ENCODE assay signal across 31 mouse cellular contexts in the genomic region with DNA sequence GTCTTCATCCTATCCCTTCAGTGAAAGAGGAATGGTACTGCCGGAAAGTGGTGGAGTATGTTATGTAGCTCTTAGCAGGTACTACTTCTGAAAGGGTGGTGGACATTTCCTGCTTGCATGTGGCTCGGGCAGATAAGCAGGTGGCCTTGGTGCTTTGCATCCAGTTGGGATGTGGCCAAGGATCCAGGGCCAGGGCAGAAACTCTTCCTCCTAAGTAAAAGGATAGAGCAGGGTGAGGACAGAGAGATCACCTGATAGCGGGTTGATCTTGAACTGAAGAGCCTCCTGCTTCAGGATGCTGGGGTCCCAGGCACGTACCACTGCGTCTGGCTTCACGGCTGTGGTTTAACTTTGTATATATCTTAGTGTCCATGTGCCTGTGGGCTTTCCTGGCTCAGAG. TPM values are rescaled to one million over a fixed set of nuclear protein-coding genes. Genes with fewer than 3 reads are reported as not detected.
DNase-seq lines count a peak whose midpoint lies in the region; ATAC-seq lines count a peak whose summit lies in the region.
"Had no signal": no experiment of that assay in that cellular context is flagged by ENCODE, and none has a peak within 500 bp of the region (broad histone marks: within the 10 kb centered on the region; RNA-seq: fewer than 3 reads in every experiment).

No protein-coding gene starts in this region.

- no peaks in the 10 kb centered on the region for H3K4me1 ChIP-seq in forebrain, embryonic 11.5 days (replicated peaks; ENCODE audit: control insufficient read depth, insufficient read depth, low read length)
- H3K4me1 ChIP-seq in forebrain, embryonic 12.5 days: peaks cover 3% of the 10 kb centered on the region; the same call in 1 of the 2 replicates
- peaks cover 58 to 86% of the 10 kb centered on the region in 2 experiments for H3K4me1 ChIP-seq in heart, embryonic 14.5 days (ENCODE audit: control insufficient read depth in 2 of 2, insufficient read depth in 2 of 2, low read length in 2 of 2)
- H3K4me1 ChIP-seq: midbrain, embryonic 12.5 days had no signal

- no peak overlapping the region for H3K9ac ChIP-seq in forebrain, embryonic 11.5 days (ENCODE audit: low read length)
- no peak overlapping the region for H3K9ac ChIP-seq in forebrain, embryonic 12.5 days
- H3K9ac ChIP-seq in heart, embryonic 14.5 days (ENCODE audit: low read length): peak overlapping the region; percentile 61; the same call in 1 of the 2 replicates
- H3K9ac ChIP-seq: hindbrain, embryonic 13.5 days; limb, embryonic 15.5 days; liver, embryonic 15.5 days; midbrain, embryonic 12.5 days; neural tube, embryonic 13.5 days had no signal

- peak; percentile 41 for DNase-seq in forebrain, embryonic 11.5 days (ENCODE audit: low spot score)
- no peak for DNase-seq in heart, adult 9 months (ENCODE audit: low spot score in 2 of 2)
- DNase-seq in adrenal gland, adult 8-10 months: peak; percentile 60
- DNase-seq in heart, postnatal 36 days: peak; percentile 7 to 15
- DNase-seq: B cell, adult 2 months; kidney, adult 2 months; kidney, postnatal 14 days; right cerebral cortex, adult 18-20 months; thymus, postnatal 4 days had no signal

- WGBS in forebrain, embryonic 11.5 days: 88% methylated on average over 6 of the region's 6 CpGs
- 95% methylated on average over 6 of the region's 6 CpGs for WGBS in forebrain, embryonic 12.5 days
- WGBS in heart, embryonic 14.5 days: 58% methylated on average over 6 of the region's 6 CpGs

- no peak overlapping the region for H3K4me3 ChIP-seq in forebrain, embryonic 11.5 days (ENCODE audit: low read depth, low read length)
- H3K4me3 ChIP-seq in forebrain, embryonic 12.5 days (replicated peaks): no peak overlapping the region
- H3K4me3 ChIP-seq in heart, embryonic 14.5 days (ENCODE audit: control insufficient read depth in 1 of 2, insufficient read depth in 1 of 2, low read depth in 1 of 2, low read length in 2 of 2): no peak overlapping the region
- H3K4me3 ChIP-seq: erythroblast, embryonic 14.5 days; hindbrain, embryonic 13.5 days; limb, embryonic 15.5 days; liver, embryonic 15.5 days; midbrain, embryonic 12.5 days; neural tube, embryonic 13.5 days had no signal

- no peaks in the 10 kb centered on the region for H3K9me3 ChIP-seq in forebrain, embryonic 11.5 days (ENCODE audit: control insufficient read depth, low read length)
- H3K9me3 ChIP-seq in forebrain, embryonic 12.5 days: no peaks in the 10 kb centered on the region
- no peaks in the 10 kb centered on the region for H3K9me3 ChIP-seq in heart, embryonic 14.5 days (ENCODE audit: control insufficient read depth, low read length)
- H3K9me3 ChIP-seq: hindbrain, embryonic 13.5 days; limb, embryonic 15.5 days; liver, embryonic 15.5 days; midbrain, embryonic 12.5 days; neural tube, embryonic 13.5 days had no signal

- H3K27ac ChIP-seq in forebrain, embryonic 11.5 days (ENCODE audit: low read depth, low read length): no peak overlapping the region
- H3K27ac ChIP-seq in forebrain, embryonic 12.5 days: no peak overlapping the region
- peak overlapping the region; percentile 9 to 97; a peak in 3 of 4 replicates for H3K27ac ChIP-seq in heart, embryonic 14.5 days (replicated peaks in 1 of 2; ENCODE audit: control insufficient read depth in 1 of 2, insufficient read depth in 1 of 2, low read depth in 2 of 2, low read length in 2 of 2)
- H3K27ac ChIP-seq: hindbrain, embryonic 13.5 days; limb, embryonic 15.5 days; liver, embryonic 15.5 days; midbrain, embryonic 12.5 days; neural tube, embryonic 13.5 days had no signal

- intact Hi-C loops in heart, postnatal 36 days (cut with DNase I): no loop called here

- no peak overlapping the region for H3K4me2 ChIP-seq in forebrain, embryonic 11.5 days (ENCODE audit: low read depth, low read length, severe bottlenecking)
- H3K4me2 ChIP-seq in forebrain, embryonic 12.5 days: no peak overlapping the region
- H3K4me2 ChIP-seq in heart, embryonic 14.5 days (ENCODE audit: low read length): 0 out of 2 replicates have a peak overlapping the region, but pooled peaks have one; percentile 6
- H3K4me2 ChIP-seq: hindbrain, embryonic 13.5 days; limb, embryonic 15.5 days; liver, embryonic 15.5 days; midbrain, embryonic 12.5 days; neural tube, embryonic 13.5 days had no signal

- H3K27me3 ChIP-seq in forebrain, embryonic 11.5 days (ENCODE audit: control insufficient read depth, insufficient read depth, low read length): no peaks in the 10 kb centered on the region
- no peaks in the 10 kb centered on the region for H3K27me3 ChIP-seq in forebrain, embryonic 12.5 days
- H3K27me3 ChIP-seq in heart, embryonic 14.5 days (ENCODE audit: control insufficient read depth, insufficient read depth, low read length): no peaks in the 10 kb centered on the region
- H3K27me3 ChIP-seq: hindbrain, embryonic 13.5 days; limb, embryonic 15.5 days; liver, embryonic 15.5 days; midbrain, embryonic 12.5 days; neural tube, embryonic 13.5 days had no signal

- H3K36me3 ChIP-seq in forebrain, embryonic 11.5 days (ENCODE audit: control insufficient read depth, insufficient read depth, low read length): no peaks in the 10 kb centered on the region
- H3K36me3 ChIP-seq in forebrain, embryonic 12.5 days (replicated peaks): no peaks in the 10 kb centered on the region
- no peaks in the 10 kb centered on the region for H3K36me3 ChIP-seq in heart, embryonic 14.5 days (ENCODE audit: control insufficient read depth, insufficient read depth, low read length)
- H3K36me3 ChIP-seq: hindbrain, embryonic 13.5 days; limb, embryonic 15.5 days; liver, embryonic 15.5 days; midbrain, embryonic 12.5 days; neural tube, embryonic 13.5 days had no signal

- no peak for ATAC-seq in forebrain, embryonic 11.5 days (replicated peaks; ENCODE audit: low FRiP score)
- no peak for ATAC-seq in forebrain, embryonic 12.5 days (ENCODE audit: low FRiP score)
- ATAC-seq in heart, embryonic 14.5 days (ENCODE audit: insufficient number of reproducible peaks, insufficient read depth, low FRiP score, low read depth): no peak
- ATAC-seq in activated CD4-positive, CD25-positive, alpha-beta regulatory T cell, adult 4 months: no peak
- ATAC-seq: forebrain, embryonic 16.5 days; inflammation-experienced regulatory T-cells, adult 6 months had no signal

RNA-seq across cellular contexts. Expression of gene Lrrfip1, which starts 10.7 kb away (rescaled TPM):
- 21.4 and 22.1 TPM in 2 replicates for polyA plus RNA-seq in forebrain, embryonic 11.5 days (2014; fragmentation: Nextera tagmentation; extraction: Ambion mirVana)
- polyA plus RNA-seq in forebrain, embryonic 12.5 days (2016; fragmentation: Nextera tagmentation; extraction: Ambion mirVana): 19.6 and 19.9 TPM in 2 replicates
- polyA plus RNA-seq in heart, embryonic 14.5 days (2014; fragmentation: Nextera tagmentation; extraction: Ambion mirVana): 151 and 161 TPM in 2 replicates
- total RNA-seq in adrenal gland, adult 8-10 months (2022): 10 to 100 TPM; 50.3 to 77.4 (median 59.8) TPM
- total RNA-seq in heart, postnatal 36 days (2021): 10 to 100 TPM; 69.1 to 80.9 TPM
- 100 to 1,000 TPM; 176 to 194 TPM for polyA plus RNA-seq in activated CD4-positive, CD25-positive, alpha-beta regulatory T cell, adult 4 months (2017; shearing (Covaris generic))

RNA-seq across cellular contexts. Expression of gene Rab17, which starts 39.8 kb away (rescaled TPM):
- not detected in 2 replicates for polyA plus RNA-seq in forebrain, embryonic 11.5 days (2014; fragmentation: Nextera tagmentation; extraction: Ambion mirVana)
- 0.21 TPM in 1 of 2 replicates, not detected in the other for polyA plus RNA-seq in forebrain, embryonic 12.5 days (2016; fragmentation: Nextera tagmentation; extraction: Ambion mirVana)
- polyA plus RNA-seq in heart, embryonic 14.5 days (2014; fragmentation: Nextera tagmentation; extraction: Ambion mirVana): 2.5 and 2.7 TPM in 2 replicates
- not detected for total RNA-seq in adrenal gland, adult 8-10 months (2022)
- 1 to 10 TPM; 2.0 to 2.1 TPM for total RNA-seq in heart, postnatal 36 days (2021)
- not detected for polyA plus RNA-seq in activated CD4-positive, CD25-positive, alpha-beta regulatory T cell, adult 4 months (2017; shearing (Covaris generic))
- total RNA-seq: layer of hippocampus, adult 8-10 months; left cerebral cortex, adult 18-20 months; left cerebral cortex, postnatal 36 days had no signal
- polyA plus RNA-seq: cerebellum, adult 2 months; erythroblast, embryonic 14.5 days; inflammation-experienced regulatory T-cells, adult 6 months; midbrain, embryonic 12.5 days had no signal

RNA-seq across cellular contexts. Expression of gene Prlh, which starts 56.4 kb away (rescaled TPM):
- polyA plus RNA-seq in forebrain, embryonic 11.5 days (2014; fragmentation: Nextera tagmentation; extraction: Ambion mirVana): not detected in 2 replicates
- polyA plus RNA-seq in forebrain, embryonic 12.5 days (2016; fragmentation: Nextera tagmentation; extraction: Ambion mirVana): not detected in 2 replicates
- not detected in 2 replicates for polyA plus RNA-seq in heart, embryonic 14.5 days (2014; fragmentation: Nextera tagmentation; extraction: Ambion mirVana)
- not detected for total RNA-seq in adrenal gland, adult 8-10 months (2022)
- not detected for total RNA-seq in heart, postnatal 36 days (2021)
- polyA plus RNA-seq in activated CD4-positive, CD25-positive, alpha-beta regulatory T cell, adult 4 months (2017; shearing (Covaris generic)): not detected
- total RNA-seq: common myeloid progenitor, adult 5-6 weeks; granulocyte monocyte progenitor cell, adult 5-6 weeks; layer of hippocampus, adult 8-10 months; left cerebral cortex, adult 18-20 months; left cerebral cortex, postnatal 36 days; megakaryocyte progenitor cell, adult 5-6 weeks had no signal
- polyA plus RNA-seq: embryonic facial prominence, embryonic 11.5 days; forebrain, embryonic 16.5 days; hindbrain, embryonic 13.5 days; inflammation-experienced regulatory T-cells, adult 6 months; kidney, adult 2 months; limb, embryonic 15.5 days; liver, embryonic 15.5 days; lung, embryonic 16.5 days; midbrain, embryonic 12.5 days; neural tube, embryonic 13.5 days; small intestine, adult 2 months; testis, adult 2 months had no signal

Comparison
In these comparisons a context has a peak if more than half of its experiments do, and no peak if none do; other contexts are left out.
1. DNase-seq: peak in forebrain, embryonic 11.5 days (single experiment), adrenal gland, adult 8-10 months (single experiment) and heart, postnatal 36 days (2 of 2); none in heart, adult 9 months (0 of 2).
2. H3K27ac ChIP-seq: peak in heart, embryonic 14.5 days (2 of 2); none in forebrain, embryonic 11.5 days (single experiment) and forebrain, embryonic 12.5 days (single experiment).